In genomic region chr2:127788440-127789116, GRCm38 (mm10) we compare ENCODE assay signal across 8 mouse cellular contexts. TPM values are rescaled to one million over a fixed set of nuclear protein-coding genes. Genes with fewer than 3 reads are reported as not detected.
DNase-seq lines count a peak whose midpoint lies in the region; ATAC-seq lines count a peak whose summit lies in the region.

Gene Nphp1, minus strand, starts transcription at chr2:127788897.

- ATAC-seq in hindbrain, embryonic 11.5 days (ENCODE audit: low FRiP score), result peak; percentile 83

- peaks cover 3% of the 10 kb centered on the region; the same call in 1 of the 2 replicates for H3K4me1 ChIP-seq in hindbrain, embryonic 11.5 days (replicated peaks; ENCODE audit: control insufficient read depth, insufficient read depth, low read length)

- H3K27me3 ChIP-seq in hindbrain, embryonic 11.5 days (ENCODE audit: control insufficient read depth, insufficient read depth, low read length), result no peaks in the 10 kb centered on the region

- peak within 1 kb of the TSS; percentile 49 for H3K9ac ChIP-seq in hindbrain, embryonic 11.5 days (ENCODE audit: low read depth, low read length)

- H3K9me3 ChIP-seq in hindbrain, embryonic 11.5 days (ENCODE audit: control insufficient read depth, low read length), result no peaks in the 10 kb centered on the region

- no peak within 1 kb of the TSS for H3K27ac ChIP-seq in hindbrain, embryonic 11.5 days (ENCODE audit: low read depth, low read length)

- no peaks in the 10 kb centered on the region for H3K36me3 ChIP-seq in hindbrain, embryonic 11.5 days (ENCODE audit: control insufficient read depth, insufficient read depth, low read length)

- peak within 1 kb of the TSS; percentile 47 for H3K4me3 ChIP-seq in hindbrain, embryonic 11.5 days (ENCODE audit: low read depth, low read length)

- DNase-seq in MN1 (ENCODE audit: low spot score), result peak; percentile 85
- peak; percentile 67 for DNase-seq in cerebellum, adult 9-10 months
- peak; percentile 56 to 88 for DNase-seq in frontal cortex, adult 2 months (ENCODE audit: extremely low spot score in 1 of 2, low spot score in 1 of 2)
- DNase-seq in hindbrain, embryonic 11.5 days (ENCODE audit: low spot score), result peak; percentile 91
- DNase-seq in layer of hippocampus, postnatal 10 days (ENCODE audit: low spot score in 2 of 2), result peak; percentile 84 to 86
- peak; percentile 91 for DNase-seq in lung, postnatal 10 days
- peak; percentile 87 for DNase-seq in ovary, postnatal 36 days (ENCODE audit: low spot score)
- DNase-seq in thymus, postnatal 25 days, result peak; percentile 83

- WGBS in hindbrain, embryonic 11.5 days, result under 1% methylated on average over 40 of the region's 40 CpGs

- peak within 1 kb of the TSS; percentile 42 for H3K4me2 ChIP-seq in hindbrain, embryonic 11.5 days (replicated peaks; ENCODE audit: low read depth, low read length)

RNA-seq across cellular contexts. Expression of gene Nphp1, which starts in this region (rescaled TPM):
- polyA plus RNA-seq in frontal cortex, adult 2 months (2012; rRNA removed), result 20.8 and 22.3 TPM in 2 replicates
- polyA plus RNA-seq in hindbrain, embryonic 11.5 days (2014; fragmentation: Nextera tagmentation; extraction: Ambion mirVana), result 23.1 and 30.3 TPM in 2 replicates
- total RNA-seq in layer of hippocampus, postnatal 10 days (2021), result 10 to 100 TPM; 16.6 to 19.5 TPM
